Mouse (Mus musculus) heart, postnatal 0 days (tissue): ENCODE results near the gene Gpatch8.

Experiments used
- CTCF ChIP-seq: IDR thresholded peaks from 2 replicates; pipeline ENCODE4 v1.5.1; 2016; ENCODE audit warnings: antibody characterized with exemption, control low read depth, low read depth
- EP300 ChIP-seq: IDR thresholded peaks from 2 replicates; pipeline ENCODE4 v1.6.1; 2016; ENCODE audit warnings: antibody characterized with exemption, low read depth

GRCm38 (mm10) chr11:102556716-102557074 is 503 bp upstream of the Gpatch8 start:
- TF ChIP-seq CTCF (no peak), EP300 (no peak)
